8 mouse cellular contexts compared by ENCODE assay signal in genomic region chr2:131262680-131263670, GRCm38 (mm10). TPM values are rescaled to one million over a fixed set of nuclear protein-coding genes. Genes with fewer than 3 reads are reported as not detected.
A peak's percentile ranks its signal among the peaks of the same experiment; 100 is the strongest.
DNase-seq lines count a peak whose midpoint lies in the region; ATAC-seq and TF ChIP-seq lines count a peak whose summit lies in the region.

No protein-coding gene starts in this region.

- H3K9me3 ChIP-seq in forebrain, embryonic 11.5 days (ENCODE audit: control insufficient read depth, low read length) = no peaks in the 10 kb centered on the region
- no peaks in the 10 kb centered on the region for H3K9me3 ChIP-seq in midbrain, embryonic 12.5 days

- peak overlapping the region; percentile 98 for H3K9ac ChIP-seq in forebrain, embryonic 11.5 days (ENCODE audit: low read length)
- peak overlapping the region; percentile 95 for H3K9ac ChIP-seq in midbrain, embryonic 12.5 days (replicated peaks)

- H3K4me1 ChIP-seq in forebrain, embryonic 11.5 days (replicated peaks; ENCODE audit: control insufficient read depth, insufficient read depth, low read length) = peaks cover 8% of the 10 kb centered on the region; the same call in 1 of the 2 replicates
- peaks cover 28% of the 10 kb centered on the region for H3K4me1 ChIP-seq in midbrain, embryonic 12.5 days

- under 1% methylated on average over 58 of the region's 59 CpGs for WGBS in forebrain, embryonic 11.5 days
- under 1% methylated on average over 59 of the region's 59 CpGs for WGBS in large intestine, adult 2 months
- 1% methylated on average over 50 of the region's 59 CpGs for WGBS in midbrain, embryonic 12.5 days

- DNase-seq in layer of hippocampus, adult 2 months (ENCODE audit: low spot score in 2 of 2) = peak in 1 of 2 experiments; percentile 41
- no peak for DNase-seq in layer of hippocampus, adult 9-11 months
- peak; percentile 68 for DNase-seq in R1 (ENCODE audit: low read depth, low spot score)
- DNase-seq in forebrain, embryonic 11.5 days (ENCODE audit: low spot score) = no peak
- DNase-seq in large intestine, adult 2 months (ENCODE audit: low read depth, low spot score) = peak; percentile 24
- DNase-seq in urinary bladder, postnatal 14 days (ENCODE audit: low spot score) = no peak
- no peak for DNase-seq in adrenal gland, adult (ENCODE audit: inconsistent age in 2 of 2, low spot score in 1 of 2)

- H3K27me3 ChIP-seq in forebrain, embryonic 11.5 days (ENCODE audit: control insufficient read depth, insufficient read depth, low read length) = no peaks in the 10 kb centered on the region
- H3K27me3 ChIP-seq in midbrain, embryonic 12.5 days = no peaks in the 10 kb centered on the region

- H3K4me2 ChIP-seq in forebrain, embryonic 11.5 days (ENCODE audit: low read depth, low read length, severe bottlenecking) = peak overlapping the region; percentile 73
- peak overlapping the region; percentile 79 for H3K4me2 ChIP-seq in midbrain, embryonic 12.5 days (replicated peaks)

- H3K36me3 ChIP-seq in forebrain, embryonic 11.5 days (ENCODE audit: control insufficient read depth, insufficient read depth, low read length) = no peaks in the 10 kb centered on the region
- no peaks in the 10 kb centered on the region for H3K36me3 ChIP-seq in midbrain, embryonic 12.5 days

- ATAC-seq in forebrain, embryonic 11.5 days (replicated peaks; ENCODE audit: low FRiP score) = peak; percentile 79
- peak; percentile 77 for ATAC-seq in midbrain, embryonic 12.5 days (ENCODE audit: low FRiP score, low read depth)

- TF ChIP-seq CTCF in layer of hippocampus, adult 2 months (conservative IDR thresholded peaks at IDR 0.05) = no peak

- peak overlapping the region; percentile 63 for H3K4me3 ChIP-seq in layer of hippocampus, adult 2 months
- peak overlapping the region; percentile 90 for H3K4me3 ChIP-seq in forebrain, embryonic 11.5 days (ENCODE audit: low read depth, low read length)
- peak overlapping the region; percentile 83 for H3K4me3 ChIP-seq in midbrain, embryonic 12.5 days

- H3K27ac ChIP-seq in layer of hippocampus, adult 2 months = peak overlapping the region; percentile 96
- peak overlapping the region; percentile 99 for H3K27ac ChIP-seq in forebrain, embryonic 11.5 days (ENCODE audit: low read depth, low read length)
- peak overlapping the region; percentile 98 for H3K27ac ChIP-seq in midbrain, embryonic 12.5 days (replicated peaks)

RNA-seq across cellular contexts. Expression of gene Pank2, which starts 0.7 kb away (rescaled TPM):
- total RNA-seq in layer of hippocampus, adult 2 months (2021) = 10 to 100 TPM; 56.5 to 60.2 TPM
- polyA plus RNA-seq in forebrain, embryonic 11.5 days (2014; fragmentation: Nextera tagmentation; extraction: Ambion mirVana) = 66.3 and 66.5 TPM in 2 replicates
- polyA plus RNA-seq in large intestine, adult 2 months (2012; rRNA removed) = 16.7 and 17.4 TPM in 2 replicates
- polyA plus RNA-seq in midbrain, embryonic 12.5 days (2016; fragmentation: Nextera tagmentation; extraction: Ambion mirVana) = 61.9 and 72.8 TPM in 2 replicates

RNA-seq across cellular contexts. Expression of gene Mavs, which starts 29.1 kb away (rescaled TPM):
- total RNA-seq in layer of hippocampus, adult 2 months (2021) = 1 to 10 TPM; 6.8 to 7.4 TPM
- 16.6 and 17.1 TPM in 2 replicates for polyA plus RNA-seq in forebrain, embryonic 11.5 days (2014; fragmentation: Nextera tagmentation; extraction: Ambion mirVana)
- 66.1 and 99.3 TPM in 2 replicates for polyA plus RNA-seq in large intestine, adult 2 months (2012; rRNA removed)
- polyA plus RNA-seq in midbrain, embryonic 12.5 days (2016; fragmentation: Nextera tagmentation; extraction: Ambion mirVana) = 12.3 and 13.8 TPM in 2 replicates

RNA-seq across cellular contexts. Expression of gene Ap5s1, which starts 56.1 kb away (rescaled TPM):
- 10 to 100 TPM; 20.9 to 26.0 TPM for total RNA-seq in layer of hippocampus, adult 2 months (2021)
- 30.6 and 31.4 TPM in 2 replicates for polyA plus RNA-seq in forebrain, embryonic 11.5 days (2014; fragmentation: Nextera tagmentation; extraction: Ambion mirVana)
- polyA plus RNA-seq in large intestine, adult 2 months (2012; rRNA removed) = 66.7 and 70.3 TPM in 2 replicates
- polyA plus RNA-seq in midbrain, embryonic 12.5 days (2016; fragmentation: Nextera tagmentation; extraction: Ambion mirVana) = 25.6 and 28.7 TPM in 2 replicates

Comparison
In these comparisons a context has a peak if more than half of its experiments do, and no peak if none do; other contexts are left out.
1. DNase-seq: peak in R1 (single experiment) and large intestine, adult 2 months (single experiment); none in layer of hippocampus, adult 9-11 months (single experiment), forebrain, embryonic 11.5 days (single experiment), urinary bladder, postnatal 14 days (single experiment) and adrenal gland, adult (0 of 2).
2. Peak in every context shown above with its lines, with median percentiles within 50 percentile points of each other: H3K27ac ChIP-seq and H3K4me3 ChIP-seq.